Mouse (Mus musculus): Measurements from ENCODE around the gene Gm15319. TPM values are rescaled to one million over a fixed set of nuclear protein-coding genes. Genes with fewer than 3 reads are reported as not detected.

Gene Gm15319
- total RNA-seq (2023), result under 1 TPM in 1 of 2 experiments, not detected in 1; 0.20 TPM

DNA sequence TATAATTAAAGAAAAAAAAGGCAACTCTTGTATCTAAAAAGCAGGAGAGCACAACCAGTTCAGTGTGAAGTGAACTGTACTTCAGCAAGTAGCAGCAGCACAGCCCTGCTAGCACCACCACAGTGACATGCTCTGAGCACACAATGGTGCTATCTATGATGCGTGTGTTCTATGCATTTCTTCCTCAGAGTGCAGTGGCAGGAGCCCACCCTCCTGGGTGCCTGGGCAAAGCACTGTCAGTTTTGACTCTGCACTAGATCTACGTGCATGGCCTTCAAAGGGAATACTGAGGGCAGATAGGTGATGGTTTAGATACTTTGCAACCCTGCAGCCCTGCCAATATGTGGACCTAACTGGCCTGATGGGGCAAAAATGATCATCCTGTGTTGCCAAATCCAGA, at the start of gene Gm15319:
TSS of gene Gm15319 (minus strand) at position 101 of the 400 bp plus-strand sequence.

